Mouse (Mus musculus) CH12.LX (cell line): ENCODE measurements around the gene Gls2. TPM values are rescaled to one million over a fixed set of nuclear protein-coding genes. Genes with fewer than 3 reads are reported as not detected.

Experiments used
- DNase-seq: peaks from one replicate; pipeline ENCODE4 v3.0.0-alpha.2; 2013; ENCODE audit errors: extremely low read depth
- H3K27ac ChIP-seq: 2 replicates; pipeline ENCODE4 v1.5.1; 2012; ENCODE audit warnings: low read depth, mild to moderate bottlenecking, control low read depth, moderate library complexity; ENCODE audit not compliant: insufficient read depth
- H3K27me3 ChIP-seq: replicated peaks from 2 replicates; pipeline ENCODE3; 2012; ENCODE audit warnings: inconsistent platforms
- H3K36me3 ChIP-seq, 2 experiments: replicated peaks in 1 of 2; 2 replicates each; pipeline versions ENCODE3 to v1.6.1; 2012; ENCODE audit warnings: inconsistent platforms in 1 of 2, low read length in 1 of 2, mild to moderate bottlenecking in 1 of 2, mixed read lengths in 1 of 2, moderate library complexity in 1 of 2; ENCODE audit not compliant: control insufficient read depth in 1 of 2, insufficient read depth in 1 of 2
- H3K4me1 ChIP-seq, 2 experiments: 2 replicates each; pipeline ENCODE4 v1.6.1; 2012; ENCODE audit warnings: inconsistent platforms in 1 of 2, moderate library complexity in 1 of 2; ENCODE audit not compliant: insufficient read depth in 2 of 2, control insufficient read depth in 1 of 2
- H3K4me2 ChIP-seq: 2 replicates; pipeline ENCODE4 v1.6.1; 2012; ENCODE audit warnings: low read depth, mild to moderate bottlenecking, control low read depth; ENCODE audit not compliant: poor library complexity, insufficient read depth, severe bottlenecking
- H3K4me3 ChIP-seq, 3 experiments: fragments of 150-350 bp in 1 of 3; sonication (generic) in 1 of 3; replicated peaks in 1 of 3; 2 replicates each; pipeline versions ENCODE3 to v1.5.1; 2011 to 2012; ENCODE audit warnings: low read depth in 2 of 3, low read length in 2 of 3, mild to moderate bottlenecking in 2 of 3, moderate library complexity in 2 of 3, control low read depth in 1 of 3, improper control_type of control experiment in 1 of 3, inconsistent platforms in 1 of 3, mixed read lengths in 1 of 3; ENCODE audit not compliant: poor library complexity in 1 of 3
- H3K79me2 ChIP-seq: replicated peaks from 2 replicates; pipeline ENCODE4 v1.6.1; 2012; ENCODE audit warnings: mild to moderate bottlenecking, moderate library complexity; ENCODE audit not compliant: control insufficient read depth, poor library complexity, insufficient read depth, severe bottlenecking; ENCODE audit errors: extremely low read depth
- H3K9ac ChIP-seq: 2 replicates; pipeline ENCODE4 v1.6.1; 2012; ENCODE audit warnings: low read depth, mild to moderate bottlenecking, control low read depth, moderate library complexity; ENCODE audit not compliant: insufficient read depth
- H3K9me3 ChIP-seq: replicated peaks from 2 replicates; pipeline ENCODE3; 2012; ENCODE audit warnings: low read length, inconsistent platforms, mixed read lengths
- BHLHE40 ChIP-seq: IDR thresholded peaks from 2 replicates; pipeline ENCODE4 v1.6.1; 2011; ENCODE audit warnings: mild to moderate bottlenecking, low read depth, low read length, improper control_type of control experiment
- CHD2 ChIP-seq: IDR thresholded peaks from 2 replicates; pipeline ENCODE4 v1.6.1; 2011; ENCODE audit warnings: low read length, improper control_type of control experiment
- CTCF ChIP-seq, 2 experiments: IDR thresholded peaks in 1 of 2; conservative IDR thresholded peaks in 1 of 2; 2 replicates each; pipeline ENCODE4 v1.5.1; 2011 to 2012; ENCODE audit warnings: low read depth in 2 of 2, low read length in 2 of 2, improper control_type of control experiment in 1 of 2, inconsistent platforms in 1 of 2, mild to moderate bottlenecking in 1 of 2, moderate library complexity in 1 of 2
- ELF1 ChIP-seq: IDR thresholded peaks from 2 replicates; pipeline ENCODE4 v1.6.1; 2014; ENCODE audit warnings: low read depth, mild to moderate bottlenecking, inconsistent platforms, low read length, improper control_type of control experiment
- ETS1 ChIP-seq: conservative IDR thresholded peaks from 2 replicates; pipeline ENCODE4 v1.6.1; 2012; ENCODE audit warnings: low read depth, mild to moderate bottlenecking, inconsistent platforms, low read length, improper control_type of control experiment, moderate library complexity
- GABPA ChIP-seq: IDR thresholded peaks from 2 replicates; pipeline ENCODE4 v1.6.1; 2012; ENCODE audit warnings: low read depth, low read length, improper control_type of control experiment, inconsistent platforms; ENCODE audit not compliant: insufficient replicate concordance
- JUN ChIP-seq: IDR thresholded peaks from 2 replicates; pipeline ENCODE4 v1.6.1; 2011; ENCODE audit warnings: low read depth, mild to moderate bottlenecking, low read length, improper control_type of control experiment, moderate library complexity; ENCODE audit not compliant: insufficient read depth
- MAZ ChIP-seq: IDR thresholded peaks from 2 replicates; pipeline ENCODE4 v1.6.1; 2012; ENCODE audit warnings: low read depth, mild to moderate bottlenecking, inconsistent platforms, low read length, improper control_type of control experiment, moderate library complexity
- MEF2A ChIP-seq: IDR thresholded peaks from 2 replicates; pipeline ENCODE4 v1.6.1; 2014; ENCODE audit warnings: low read depth, mild to moderate bottlenecking, inconsistent platforms, low read length, improper control_type of control experiment, borderline replicate concordance
- MXI1 ChIP-seq: IDR thresholded peaks from 2 replicates; pipeline ENCODE4 v1.6.1; 2011; ENCODE audit warnings: mild to moderate bottlenecking, low read depth, low read length, improper control_type of control experiment
- NELFE ChIP-seq: IDR thresholded peaks from 2 replicates; pipeline ENCODE4 v1.6.1; 2011; ENCODE audit warnings: low read depth, low read length, improper control_type of control experiment
- POLR2A ChIP-seq: IDR thresholded peaks from 2 replicates; pipeline ENCODE4 v1.6.1; 2011; ENCODE audit warnings: low read depth, mild to moderate bottlenecking, improper control_type of control experiment, low read length
- POLR2AphosphoS2 ChIP-seq: IDR thresholded peaks from 2 replicates; pipeline ENCODE4 v1.6.1; 2011; ENCODE audit warnings: low read depth, low read length, improper control_type of control experiment
- RCOR1 ChIP-seq: conservative IDR thresholded peaks from 2 replicates; pipeline ENCODE4 v1.6.1; 2012; ENCODE audit warnings: low read depth, mild to moderate bottlenecking, inconsistent platforms, low read length, improper control_type of control experiment
- SIN3A ChIP-seq: IDR thresholded peaks from 2 replicates; pipeline ENCODE4 v1.6.1; 2012; ENCODE audit warnings: low read length, improper control_type of control experiment, inconsistent platforms
- SMC3 ChIP-seq: IDR thresholded peaks from 2 replicates; pipeline ENCODE4 v1.6.1; 2011; ENCODE audit warnings: low read depth, low read length, improper control_type of control experiment
- TCF12 ChIP-seq: IDR thresholded peaks from 2 replicates; pipeline ENCODE4 v1.6.1; 2014; ENCODE audit warnings: low read depth, mild to moderate bottlenecking, inconsistent platforms, low read length, improper control_type of control experiment
- USF1 ChIP-seq: IDR thresholded peaks from 2 replicates; pipeline ENCODE4 v1.6.1; 2014; ENCODE audit warnings: low read depth, mild to moderate bottlenecking, inconsistent platforms, low read length, improper control_type of control experiment
- USF2 ChIP-seq: conservative IDR thresholded peaks from 2 replicates; pipeline ENCODE4 v1.6.1; 2011; ENCODE audit warnings: low read depth, low read length, improper control_type of control experiment
- ZC3H11A ChIP-seq: IDR thresholded peaks from 2 replicates; pipeline ENCODE4 v1.6.1; 2012; ENCODE audit warnings: low read depth, mild to moderate bottlenecking, inconsistent platforms, low read length, improper control_type of control experiment
- ZKSCAN1 ChIP-seq: IDR thresholded peaks from 2 replicates; pipeline ENCODE4 v1.6.1; 2012; ENCODE audit warnings: low read depth, inconsistent platforms, low read length, improper control_type of control experiment, borderline replicate concordance
- ZNF384 ChIP-seq: IDR thresholded peaks from 2 replicates; pipeline ENCODE4 v1.6.1; 2012; ENCODE audit warnings: low read depth, low read length, improper control_type of control experiment, inconsistent platforms
- dilution Hi-C: fragments of 300-500 bp; cut with MboI; formaldehyde crosslinking; loops from 2 replicates; pipeline ENCODE4 v1.14.3; 2020; ENCODE audit warnings: low sequenced_read_pairs; ENCODE audit not compliant: extremely low pct_unique_long_range_greater_than_20kb, extremely low pct_ligation_motif_present
- in situ Hi-C: fragments of 300-500 bp; cut with MboI; formaldehyde crosslinking; loops from 3 replicates; pipeline ENCODE4 v1.14.3; 2019; ENCODE audit warnings: low sequenced_read_pairs, low pct_ligation_motif_present, low pct_unique_long_range_greater_than_20kb, mixed read lengths
- polyA plus RNA-seq: library from polyadenylated mRNA; unstranded; fragments of >175 nt; gene quantifications from 2 replicates; pipeline ENCODE4 v1.2.1, GENCODE M21; 2012; ENCODE audit warnings: low read depth; ENCODE audit not compliant: insufficient read length
- total RNA-seq, 2 experiments: library from RNA; depleted of rRNA; stranded (reverse); fragments of 300-350 nt in 1 of 2; fragments of >200 nt in 1 of 2; gene quantifications; 2 replicates each; pipeline ENCODE4 v1.2.3; 2012 to 2014

The Gls2 gene
- total and polyA plus RNA-seq, 3 experiments: 0.86 to 2.2 (median 1.9) TPM

DNA sequence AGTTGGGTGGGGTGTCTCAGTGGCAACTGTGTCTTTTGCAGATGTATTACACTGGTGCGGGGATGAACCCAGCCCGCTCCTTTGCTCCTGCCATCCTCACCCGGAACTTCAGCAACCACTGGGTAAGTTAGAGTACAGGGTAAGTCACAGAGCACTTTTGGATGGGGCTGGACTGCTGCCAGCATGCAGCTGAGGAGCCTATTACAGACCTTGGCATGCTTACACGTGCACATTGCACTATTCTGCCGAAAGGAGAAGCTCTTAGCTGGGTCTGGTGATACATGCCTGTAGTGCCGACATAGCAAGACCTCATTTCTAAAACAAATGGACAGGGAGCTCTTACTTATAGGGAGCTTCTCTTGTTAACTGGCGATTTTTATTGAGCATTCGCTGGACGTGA lies 33.3 kb downstream of the Gls2 start:
- Histone ChIP-seq H3K4me1 (peaks cover 0 to 7% of the 10 kb centered on the region in 2 experiments; a peak in 2 of 4 replicates), H3K27me3 (no peaks in the 10 kb centered on the region), H3K36me3 (no peaks in the 10 kb centered on the region), H3K4me2 (no peak overlapping the region)
- dilution Hi-C loops (no loop called here), in situ Hi-C loops (no loop called here)
- TF ChIP-seq JUN (no peak), ZNF384 (no peak), USF2 (no peak), MEF2A (no peak), NELFE (no peak), POLR2AphosphoS2 (no peak), POLR2A (no peak), ETS1 (no peak), GABPA (no peak), TCF12 (no peak), ZC3H11A (no peak), SIN3A (no peak), RCOR1 (no peak)
- TF ChIP-seq, all 38 proteins: peak for 0
- DNase-seq: no peak
- Histone ChIP-seq H3K9ac (no peak overlapping the region), H3K79me2 (peaks cover 3% of the 10 kb centered on the region; the same call in 1 of the 2 replicates), H3K9me3 (no peaks in the 10 kb centered on the region), H3K4me3 (no peak overlapping the region), H3K27ac (no peak overlapping the region)

DNA sequence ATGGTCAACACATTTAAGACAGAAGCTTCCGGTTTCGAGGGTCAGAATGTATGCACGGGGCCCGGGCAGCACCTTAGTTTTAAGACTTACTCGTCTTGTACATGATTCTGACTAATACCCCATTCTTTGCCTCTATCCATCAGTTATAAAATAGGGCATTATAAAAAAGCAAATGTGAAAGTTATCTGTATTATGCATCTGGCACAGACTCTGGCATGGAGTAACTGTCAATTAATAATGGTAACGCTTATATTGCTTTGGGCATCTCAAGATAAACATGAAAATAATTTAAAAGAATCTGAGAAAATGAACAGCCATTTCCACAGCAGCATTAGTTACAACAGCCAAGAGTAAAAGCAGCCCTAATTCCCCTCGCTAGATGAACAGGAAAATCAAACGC lies 33.8 kb downstream of the Gls2 start:
- H3K9me3 ChIP-seq: no peaks in the 10 kb centered on the region
- H3K27ac ChIP-seq: no peak overlapping the region
- H3K4me3 ChIP-seq: no peak overlapping the region
- TF ChIP-seq NELFE: no peak
- no peak for TF ChIP-seq SMC3
- no peak for TF ChIP-seq BHLHE40
- no peak for TF ChIP-seq ELF1
- TF ChIP-seq ZKSCAN1: no peak
- no peak for TF ChIP-seq USF2
- no peak for TF ChIP-seq POLR2A
- no peak for TF ChIP-seq ZNF384
- TF ChIP-seq CTCF (conservative IDR thresholded peaks at IDR 0.05 in 1 of 2, IDR thresholded peaks at IDR 0.05 in 1 of 2; ENCODE audit: low read depth in 2 of 2, low read length in 2 of 2): no peak
- no peak for TF ChIP-seq USF1
- no peak for TF ChIP-seq CHD2
- TF ChIP-seq MXI1: no peak
- TF ChIP-seq JUN: no peak
- no peak for TF ChIP-seq SIN3A
- TF ChIP-seq MAZ: no peak
- H3K27me3 ChIP-seq: no peaks in the 10 kb centered on the region
- H3K4me2 ChIP-seq: no peak overlapping the region
- peaks cover 8% of the 10 kb centered on the region; the same call in 1 of the 2 replicates for H3K79me2 ChIP-seq
- dilution Hi-C loops (no loop called here), in situ Hi-C loops (no loop called here)
- H3K4me1 ChIP-seq: peaks cover 0 to 7% of the 10 kb centered on the region in 2 experiments; a peak in 2 of 4 replicates
- no peak for DNase-seq
- H3K36me3 ChIP-seq: no peaks in the 10 kb centered on the region
- H3K9ac ChIP-seq: no peak overlapping the region
